Mouse (Mus musculus) forebrain, embryonic 13.5 days (tissue): ENCODE measurements at regions not wholly inside any gene's neighbourhood (a gene's known extent, or its start where the extent isn't known, plus 50 kb on each side); places are given as distances from the start of the nearest gene placed in this dataset.
A peak's percentile ranks its signal among the peaks of the same experiment; 100 is the strongest.

Experiments used
- ATAC-seq: fragments of 200-750 bp; cut with Nextera tagmentation; 2 replicates; pipeline ENCODE4 v1.8.0; 2017
- H3K27ac ChIP-seq: fragments of 300-500 bp; sonication (generic); 2 replicates; pipeline ENCODE4 v1.5.1; 2015; ENCODE audit warnings: inconsistent platforms, mild to moderate bottlenecking, moderate library complexity
- H3K27me3 ChIP-seq: fragments of 300-500 bp; sonication (generic); 2 replicates; pipeline ENCODE4 v1.6.1; 2015; ENCODE audit warnings: mild to moderate bottlenecking, inconsistent platforms
- H3K36me3 ChIP-seq: fragments of 300-500 bp; sonication (generic); 2 replicates; pipeline ENCODE4 v1.6.1; 2015; ENCODE audit warnings: mild to moderate bottlenecking, inconsistent platforms; ENCODE audit not compliant: poor library complexity, severe bottlenecking
- H3K4me1 ChIP-seq: fragments of 300-500 bp; sonication (generic); 2 replicates; pipeline ENCODE4 v1.6.1; 2015; ENCODE audit warnings: inconsistent platforms
- H3K4me2 ChIP-seq: fragments of 300-500 bp; sonication (generic); 2 replicates; pipeline ENCODE4 v1.6.1; 2015; ENCODE audit warnings: inconsistent platforms, mild to moderate bottlenecking, moderate library complexity
- H3K4me3 ChIP-seq: fragments of 300-500 bp; sonication (generic); 2 replicates; pipeline ENCODE4 v1.5.1; 2015; ENCODE audit warnings: mild to moderate bottlenecking, inconsistent platforms
- H3K9ac ChIP-seq: fragments of 300-500 bp; sonication (generic); 2 replicates; pipeline ENCODE4 v1.6.1; 2015; ENCODE audit warnings: mild to moderate bottlenecking, inconsistent platforms
- H3K9me3 ChIP-seq: fragments of 300-500 bp; sonication (generic); replicated peaks from 2 replicates; pipeline ENCODE4 v1.6.1; 2016; ENCODE audit warnings: inconsistent platforms
- WGBS: fragments of 180-500 bp; shearing (Covaris S2); methylation state at CpG from one replicate; pipeline ENCODE4 v1.1.7; 2015; 5-methylcytosine and 5-hydroxymethylcytosine counted together

GRCm38 (mm10) chr10:98073432-98073831 is 346.9 kb upstream of the C030005K15Rik start:
- ATAC-seq: peak; percentile 57; the same call in 1 of the 2 replicates
- Histone ChIP-seq H3K9ac (no peak overlapping the region), H3K27ac (no peak overlapping the region), H3K27me3 (no peaks in the 10 kb centered on the region), H3K4me1 (no peaks in the 10 kb centered on the region), H3K9me3 (no peaks in the 10 kb centered on the region), H3K4me2 (no peak overlapping the region), H3K36me3 (no peaks in the 10 kb centered on the region), H3K4me3 (no peak overlapping the region)
- WGBS: 65% methylated on average over 2 of the region's 2 CpGs

- no peak overlapping the region for H3K27ac ChIP-seq
- no peaks in the 10 kb centered on the region for H3K27me3 ChIP-seq
- H3K36me3 ChIP-seq: no peaks in the 10 kb centered on the region
- no peak overlapping the region for H3K4me3 ChIP-seq
- H3K9ac ChIP-seq: no peak overlapping the region
- H3K9me3 ChIP-seq: no peaks in the 10 kb centered on the region
- H3K4me2 ChIP-seq: no peak overlapping the region
- no peaks in the 10 kb centered on the region for H3K4me1 ChIP-seq
- ATAC-seq: no peak
- 57% methylated on average over 2 of the region's 2 CpGs for WGBS
These were observed 358.3 kb upstream of the C030005K15Rik start for GRCm38 (mm10) chr10:98084881-98085280.

- no peaks in the 10 kb centered on the region for H3K27me3 ChIP-seq
- WGBS: 89% methylated on average over 5 of the region's 5 CpGs
- no peak overlapping the region for H3K4me2 ChIP-seq
- no peaks in the 10 kb centered on the region for H3K36me3 ChIP-seq
- no peaks in the 10 kb centered on the region for H3K4me1 ChIP-seq
- H3K4me3 ChIP-seq: no peak overlapping the region
- no peak for ATAC-seq
- no peaks in the 10 kb centered on the region for H3K9me3 ChIP-seq
- no peak overlapping the region for H3K27ac ChIP-seq
- H3K9ac ChIP-seq: no peak overlapping the region
These were observed 389.7 kb upstream of the C030005K15Rik start for GRCm38 (mm10) chr10:98116296-98116695.

GRCm38 (mm10) chr10:98125713-98126112 is 399.2 kb upstream of the C030005K15Rik start:
- ATAC-seq: no peak

GRCm38 (mm10) chr10:98135026-98135425 is 408.5 kb upstream of the C030005K15Rik start:
- H3K9ac ChIP-seq: no peak overlapping the region
- H3K9me3 ChIP-seq: no peaks in the 10 kb centered on the region
- H3K27me3 ChIP-seq: no peaks in the 10 kb centered on the region
- no peak overlapping the region for H3K4me2 ChIP-seq
- no peak for ATAC-seq
- H3K4me1 ChIP-seq: no peaks in the 10 kb centered on the region
- no peaks in the 10 kb centered on the region for H3K36me3 ChIP-seq
- H3K27ac ChIP-seq: no peak overlapping the region
- H3K4me3 ChIP-seq: no peak overlapping the region
- 71% methylated on average over 1 of the region's 1 CpGs for WGBS

More at GRCm38 (mm10) chr10:98125713-98126112, 399.2 kb upstream of the C030005K15Rik start:
- no peaks in the 10 kb centered on the region for H3K4me1 ChIP-seq
- H3K9ac ChIP-seq: no peak overlapping the region
- WGBS: 88% methylated on average over 1 of the region's 1 CpGs
- H3K9me3 ChIP-seq: no peaks in the 10 kb centered on the region
- H3K27me3 ChIP-seq: no peaks in the 10 kb centered on the region
- H3K4me2 ChIP-seq: no peak overlapping the region
- no peak overlapping the region for H3K4me3 ChIP-seq
- no peaks in the 10 kb centered on the region for H3K36me3 ChIP-seq
- H3K27ac ChIP-seq: no peak overlapping the region

- Histone ChIP-seq H3K4me3 (no peak overlapping the region), H3K9me3 (no peaks in the 10 kb centered on the region), H3K27me3 (no peaks in the 10 kb centered on the region), H3K27ac (no peak overlapping the region), H3K4me1 (no peaks in the 10 kb centered on the region), H3K4me2 (no peak overlapping the region), H3K36me3 (no peaks in the 10 kb centered on the region), H3K9ac (no peak overlapping the region)
- no peak for ATAC-seq
- 75% methylated on average over 1 of the region's 1 CpGs for WGBS
These were observed 419.2 kb upstream of the C030005K15Rik start for GRCm38 (mm10) chr10:98145773-98146172.

- WGBS: 82% methylated on average over 9 of the region's 9 CpGs
These were observed 420.7 kb upstream of the C030005K15Rik start for GRCm38 (mm10) chr10:98146998-98147863.

GRCm38 (mm10) chr10:98155982-98156381 is 429.4 kb upstream of the C030005K15Rik start:
- Histone ChIP-seq H3K4me2 (no peak overlapping the region), H3K4me3 (no peak overlapping the region), H3K4me1 (no peaks in the 10 kb centered on the region), H3K9me3 (no peaks in the 10 kb centered on the region), H3K27me3 (no peaks in the 10 kb centered on the region), H3K36me3 (no peaks in the 10 kb centered on the region), H3K27ac (no peak overlapping the region), H3K9ac (no peak overlapping the region)
- WGBS: 89% methylated on average over 2 of the region's 2 CpGs
- no peak for ATAC-seq

More at GRCm38 (mm10) chr10:98146998-98147863, 420.7 kb upstream of the C030005K15Rik start:
- Histone ChIP-seq H3K4me3 (no peak overlapping the region), H3K27ac (no peak overlapping the region), H3K36me3 (no peaks in the 10 kb centered on the region), H3K9ac (no peak overlapping the region), H3K27me3 (no peaks in the 10 kb centered on the region), H3K4me2 (no peak overlapping the region), H3K9me3 (no peaks in the 10 kb centered on the region), H3K4me1 (no peaks in the 10 kb centered on the region)
- no peak for ATAC-seq

- H3K9ac ChIP-seq: no peak overlapping the region
- no peaks in the 10 kb centered on the region for H3K36me3 ChIP-seq
- WGBS: 55% methylated on average over 3 of the region's 3 CpGs
- H3K4me2 ChIP-seq: no peak overlapping the region
- H3K4me1 ChIP-seq: no peaks in the 10 kb centered on the region
- H3K9me3 ChIP-seq: no peaks in the 10 kb centered on the region
- no peaks in the 10 kb centered on the region for H3K27me3 ChIP-seq
- no peak overlapping the region for H3K27ac ChIP-seq
- H3K4me3 ChIP-seq: no peak overlapping the region
- no peak for ATAC-seq
These were observed 459.1 kb upstream of the C030005K15Rik start for GRCm38 (mm10) chr10:98185666-98186065.

- H3K4me3 ChIP-seq: no peak overlapping the region
These were observed 470.3 kb upstream of the C030005K15Rik start for GRCm38 (mm10) chr10:98196852-98197251.

GRCm38 (mm10) chr10:98210246-98210645 is 483.7 kb upstream of the C030005K15Rik start:
- Histone ChIP-seq H3K27ac (no peak overlapping the region), H3K9me3 (no peaks in the 10 kb centered on the region), H3K27me3 (no peaks in the 10 kb centered on the region), H3K36me3 (no peaks in the 10 kb centered on the region), H3K4me3 (no peak overlapping the region), H3K4me2 (no peak overlapping the region), H3K4me1 (no peaks in the 10 kb centered on the region), H3K9ac (no peak overlapping the region)
- no peak for ATAC-seq
- WGBS: 74% methylated on average over 2 of the region's 2 CpGs

More at GRCm38 (mm10) chr10:98196852-98197251, 470.3 kb upstream of the C030005K15Rik start:
- peak; percentile 75; the same call in 1 of the 2 replicates for ATAC-seq
- Histone ChIP-seq H3K9me3 (no peaks in the 10 kb centered on the region), H3K27ac (no peak overlapping the region), H3K4me2 (no peak overlapping the region), H3K27me3 (no peaks in the 10 kb centered on the region), H3K9ac (no peak overlapping the region), H3K36me3 (no peaks in the 10 kb centered on the region), H3K4me1 (no peaks in the 10 kb centered on the region)
- 42% methylated on average over 4 of the region's 4 CpGs for WGBS

GRCm38 (mm10) chr10:98212876-98213587 is 486.5 kb upstream of the C030005K15Rik start:
- 80% methylated on average over 7 of the region's 7 CpGs for WGBS
- Histone ChIP-seq H3K9me3 (no peaks in the 10 kb centered on the region), H3K36me3 (no peaks in the 10 kb centered on the region), H3K9ac (no peak overlapping the region), H3K4me3 (no peak overlapping the region), H3K27me3 (no peaks in the 10 kb centered on the region), H3K27ac (no peak overlapping the region), H3K4me1 (no peaks in the 10 kb centered on the region), H3K4me2 (no peak overlapping the region)
- no peak for ATAC-seq
